Mouse (Mus musculus): ENCODE measurements around the gene Spred1. TPM values are rescaled to one million over a fixed set of nuclear protein-coding genes. Genes with fewer than 3 reads are reported as not detected.

Gene Spred1
- 1 to 10 TPM; 5.6 to 6.6 TPM for total RNA-seq (2023)

DNA sequence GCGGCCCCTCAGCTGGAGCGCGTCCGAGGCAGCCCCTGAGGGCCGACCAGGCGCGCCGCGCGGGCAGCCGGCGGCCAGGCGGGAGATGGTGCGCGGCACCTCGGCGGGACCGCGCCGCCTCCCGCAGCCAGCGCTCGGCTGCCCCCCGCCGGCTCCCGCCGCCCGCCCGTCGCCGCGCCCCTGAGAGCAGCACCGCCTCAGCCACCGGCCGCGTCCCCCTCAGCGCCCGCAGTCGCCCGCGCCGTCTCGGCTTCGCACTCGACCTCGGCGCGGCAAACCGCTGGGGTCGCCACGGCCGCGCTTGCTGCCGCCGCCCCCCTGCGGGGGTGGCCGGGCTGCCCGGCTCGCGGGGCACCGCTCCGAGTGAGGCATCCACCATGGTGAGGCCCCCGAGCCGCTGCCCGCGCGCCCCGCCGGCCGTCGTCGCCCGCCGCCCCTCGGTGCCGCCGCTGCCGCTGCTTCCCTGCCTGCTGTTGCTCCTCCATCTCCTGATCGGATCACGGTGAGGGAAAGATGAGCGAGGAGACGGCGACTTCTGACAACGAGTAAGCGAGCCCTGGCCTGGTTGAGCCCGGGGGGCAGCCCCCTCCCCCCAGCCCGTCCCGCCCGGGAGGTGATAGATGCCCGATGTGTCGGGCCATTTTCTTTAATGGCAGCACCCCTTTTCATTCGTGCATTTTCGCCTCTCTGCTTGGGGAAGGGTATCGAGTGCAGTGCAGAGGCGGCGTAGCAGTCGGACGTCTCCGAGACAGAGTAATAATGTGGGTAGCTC lies at the start of gene Spred1:
Gene Spred1, plus strand, starts transcription at position 163 of the 772 bp plus-strand sequence.

Other genes with a start within 250 kb of the Spred1 start
- gene Tmco5, start 242.7 kb upstream of the Spred1 start, total RNA-seq (2023): not detected
- gene Fam98b, start 128.4 kb downstream of the Spred1 start, total RNA-seq (2023): 10 to 100 TPM; 19.2 to 19.3 TPM
- gene Rasgrp1, start 221.6 kb downstream of the Spred1 start, total RNA-seq (2023): 1 to 10 TPM in 1 of 2 experiments, under 1 TPM in 1; 0.92 to 1.9 TPM